Mouse (Mus musculus): ENCODE results near the gene Mrnip.

Mrnip gene

DNA sequence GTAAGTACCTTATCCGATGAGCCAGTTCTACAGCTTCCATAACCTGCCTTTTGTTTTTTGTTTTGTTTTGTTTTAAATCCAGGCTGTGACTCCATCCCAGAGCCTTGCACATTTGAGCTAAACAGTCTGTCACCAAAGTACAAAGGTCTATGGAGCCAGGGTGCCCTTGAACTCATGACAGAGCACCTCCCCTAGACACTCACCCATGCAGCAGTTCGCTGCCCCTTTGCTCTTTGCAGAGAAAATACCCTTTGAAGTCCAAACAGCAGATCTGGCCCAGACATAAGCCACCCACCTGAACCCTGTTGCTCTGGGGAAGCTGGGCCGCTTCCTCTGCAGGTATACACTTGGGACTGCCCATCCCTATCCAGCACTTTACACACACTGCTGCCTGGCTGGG lies 27.3 kb downstream of the Mrnip start:
- CTCF ChIA-PET: interaction anchor here (0.6 kb wide), 1 partner anchor 170 kb away, joined by 9 read pairs; no protein-coding TSS in a partner anchor

DNA sequence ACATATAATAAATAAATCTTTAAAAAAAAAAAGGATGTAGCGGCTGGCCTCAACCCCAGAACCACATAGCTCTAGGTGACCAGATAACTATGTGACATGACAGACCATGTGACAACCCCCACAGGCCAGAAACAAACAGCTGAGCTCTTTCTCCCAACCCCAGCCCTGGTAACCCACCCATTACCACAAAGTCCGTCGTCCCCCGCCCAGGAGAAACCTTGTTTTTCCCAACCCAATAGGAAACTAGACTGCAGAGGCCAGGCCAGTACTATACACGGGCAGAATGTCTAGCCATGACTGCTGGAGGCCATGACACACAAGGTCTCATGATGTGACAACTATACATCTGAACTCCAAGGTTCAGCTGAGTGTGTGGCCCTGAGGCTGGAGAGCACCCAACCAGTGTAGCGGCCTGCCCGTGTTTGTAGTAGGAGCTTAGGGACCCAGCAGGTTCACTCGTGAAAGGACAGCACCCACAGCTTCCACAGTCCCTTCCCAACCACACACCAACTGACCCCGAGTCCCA lies 29.1 kb downstream of the Mrnip start:
- CTCF ChIA-PET: interaction anchor here (0.6 kb wide), 1 partner anchor 379 kb away, joined by 7 read pairs; no protein-coding TSS in a partner anchor

DNA sequence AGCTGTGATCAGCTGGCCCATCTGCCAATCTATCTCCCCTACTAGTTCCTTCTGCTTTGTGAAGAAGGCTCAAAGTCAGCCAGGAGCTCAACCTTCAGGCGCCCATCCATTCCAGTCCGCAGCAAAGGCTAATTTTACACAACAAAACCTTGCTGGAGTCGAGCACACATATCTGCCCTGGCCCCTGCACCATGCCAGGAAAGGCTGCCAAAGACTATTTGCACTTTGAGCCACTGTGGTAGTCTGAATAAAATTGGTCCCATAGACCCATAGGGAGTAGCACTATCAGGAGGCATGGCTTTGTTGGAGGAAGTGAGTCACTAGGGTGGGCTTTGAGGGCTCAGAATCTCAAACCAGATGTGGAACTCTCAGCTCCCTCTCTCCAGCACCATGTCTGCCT lies 31.2 kb downstream of the Mrnip start:
- CTCF ChIA-PET: no interaction called here

DNA sequence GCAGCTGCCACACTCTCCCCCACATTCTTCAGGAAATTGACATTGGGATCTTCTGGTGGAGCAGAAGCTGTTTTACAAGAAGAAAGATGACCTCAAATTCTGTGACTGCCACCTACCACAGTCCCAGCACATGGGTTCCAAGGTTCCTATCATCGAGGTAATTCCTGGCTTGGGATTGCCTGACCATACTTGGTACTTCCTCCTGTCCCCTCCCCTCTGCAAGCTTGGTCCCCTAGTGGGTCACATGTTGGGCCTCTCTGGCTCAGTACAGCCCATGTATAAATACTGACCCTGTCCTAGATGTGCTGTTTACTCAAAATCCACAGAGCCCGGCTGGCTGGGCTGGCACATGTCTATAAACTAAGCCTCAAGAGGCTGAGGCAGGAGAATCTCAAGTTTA lies 31.8 kb downstream of the Mrnip start:
- CTCF ChIA-PET: interaction anchor here (1.2 kb wide), 1 partner anchor 11 kb away, joined by 3 read pairs; no protein-coding TSS in a partner anchor

DNA sequence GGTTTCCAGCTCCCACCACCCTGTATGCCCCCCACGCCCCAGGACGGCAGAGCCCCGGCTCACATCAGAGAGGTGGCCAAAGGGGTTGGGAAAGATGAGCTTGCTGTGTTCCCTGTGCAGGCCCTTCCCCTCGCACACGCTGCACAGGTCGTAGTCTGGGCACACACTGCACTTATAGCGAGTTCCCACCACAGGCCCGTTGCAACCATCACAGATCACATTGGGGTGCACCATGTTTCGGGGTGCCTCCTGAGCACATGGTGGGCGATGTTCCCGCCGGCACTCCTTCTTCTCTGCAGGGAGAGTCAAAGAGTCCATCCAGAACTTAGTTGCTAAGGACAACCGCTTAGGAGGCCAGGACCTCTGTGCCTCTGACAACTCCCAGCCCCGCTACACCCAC lies 33.1 kb downstream of the Mrnip start:
- CTCF ChIA-PET: no interaction called here

DNA sequence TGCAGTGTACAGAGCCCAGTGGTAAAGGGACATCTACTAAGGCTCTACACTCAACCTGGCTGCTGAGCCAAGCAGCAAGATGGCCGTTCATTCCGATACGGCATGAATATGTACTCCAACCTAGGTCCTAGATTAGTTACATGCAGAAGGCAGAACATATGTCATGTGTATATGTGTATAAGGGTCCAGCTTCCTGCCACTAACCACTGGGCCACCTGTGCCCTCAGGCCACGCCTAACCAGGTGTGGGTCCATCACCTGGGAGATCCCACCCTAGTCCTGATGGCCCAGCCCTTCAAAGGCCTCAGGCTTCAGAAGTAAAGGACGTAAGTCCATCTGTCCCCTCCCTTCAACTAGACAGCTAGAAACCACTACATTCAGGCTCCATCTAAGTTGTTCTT lies 33.8 kb downstream of the Mrnip start:
- CTCF ChIA-PET: no interaction called here

GRCm38 (mm10) chr11:50210101-50210504 lies 35.9 kb downstream of the Mrnip start:
- CTCF ChIA-PET: no interaction called here

GRCm38 (mm10) chr11:50210505-50211151 lies 36.4 kb downstream of the Mrnip start, which contains the start of the genes Sqstm1 and Mgat4b:
TSS of gene Sqstm1 (minus strand) at chr11:50210827.
TSS of gene Mgat4b (plus strand) at chr11:50210890.
- CTCF ChIA-PET: no interaction called here

DNA sequence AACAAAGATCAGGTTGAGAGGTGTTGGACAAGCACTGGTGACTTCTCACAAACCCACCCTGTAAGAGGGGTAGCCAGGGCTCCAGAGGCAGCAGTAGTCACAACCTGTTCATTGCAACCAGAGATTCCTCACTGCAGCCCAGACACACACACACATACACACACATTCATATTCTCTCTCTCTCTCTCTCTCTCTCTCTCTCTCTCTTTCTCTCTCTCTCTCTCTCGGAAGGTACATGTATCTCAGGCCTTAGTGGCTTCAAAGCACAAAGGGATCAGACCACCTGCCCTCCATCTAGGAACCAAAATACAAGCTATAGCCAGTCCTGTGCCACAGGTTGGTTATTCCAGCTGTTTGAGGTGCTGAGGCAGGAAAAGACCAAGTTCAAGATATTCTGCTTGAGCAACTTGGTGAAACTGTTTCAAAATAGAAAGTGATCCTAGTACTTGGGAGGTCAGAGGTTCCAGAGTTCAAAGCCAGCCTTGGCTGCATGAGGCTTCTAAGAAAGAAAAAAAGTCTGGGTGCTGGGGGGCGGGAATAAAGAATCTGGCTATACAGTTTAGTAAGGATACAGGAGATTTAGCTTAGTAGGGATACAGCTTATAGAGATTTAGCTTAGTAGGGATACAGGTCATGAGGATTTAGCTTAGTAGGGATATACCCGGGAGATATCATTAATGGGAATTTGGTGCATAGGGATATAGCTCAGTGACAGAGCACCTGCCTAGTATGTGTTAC lies 37.2 kb downstream of the Mrnip start:
- CTCF ChIA-PET: interaction anchor here (0.7 to 1.0 kb wide), 3 partner anchors 19 to 969 kb away, joined by 3 to 10 read pairs (median 9); no protein-coding TSS in a partner anchor

GRCm38 (mm10) chr11:50212060-50212739 lies 38.0 kb downstream of the Mrnip start:
- CTCF ChIA-PET: interaction anchor here (0.6 to 1.0 kb wide), 4 partner anchors 19 to 970 kb away, joined by 3 to 10 read pairs (median 10); no protein-coding TSS in a partner anchor

DNA sequence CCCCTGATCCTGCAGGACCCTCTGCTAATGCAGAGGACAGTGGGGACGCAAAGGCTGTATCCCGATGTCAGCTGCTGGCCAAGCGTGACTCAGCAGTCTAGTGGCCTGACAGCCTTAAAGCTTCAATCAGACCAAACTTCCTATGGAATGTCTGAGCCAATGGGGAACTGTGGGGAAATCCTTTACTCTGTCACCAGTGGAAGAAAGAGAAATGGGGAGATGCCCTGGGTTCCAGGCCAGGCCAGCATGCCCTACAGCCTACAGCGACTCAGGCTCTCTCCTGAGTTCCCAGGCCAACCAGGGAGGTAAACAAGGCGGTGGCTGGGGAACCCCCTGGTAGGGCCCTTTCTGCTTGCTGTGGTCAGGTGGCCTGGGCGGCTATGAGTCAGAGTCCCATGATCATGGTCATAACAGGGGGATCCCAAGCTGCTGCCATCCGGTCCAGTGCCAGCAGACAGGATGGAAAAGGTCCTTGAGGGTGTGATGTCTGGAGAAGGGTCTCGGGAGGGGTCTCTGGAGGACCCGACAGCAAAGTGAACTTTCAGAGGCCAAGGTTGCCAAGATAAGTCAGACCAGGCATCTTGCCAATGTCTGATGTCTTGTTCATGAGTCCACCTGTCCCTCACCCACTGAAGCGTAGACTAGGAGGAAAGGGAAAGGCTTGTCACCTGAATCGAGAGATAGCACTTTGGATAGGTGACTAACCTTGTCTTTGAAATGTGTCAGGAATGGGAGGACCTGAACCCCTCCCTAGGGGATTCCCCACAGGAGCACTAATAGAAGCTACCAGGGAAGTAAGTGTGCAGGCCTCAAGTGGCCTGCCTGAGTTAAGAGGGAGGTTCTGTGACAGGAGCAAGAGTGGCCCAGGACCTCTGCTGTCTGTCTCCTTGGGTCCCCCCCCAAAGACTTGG lies 38.9 kb downstream of the Mrnip start:
- CTCF ChIA-PET: interaction anchor here (0.5 to 0.6 kb wide), 2 partner anchors 195 to 519 kb away, joined by 8 to 10 read pairs; no protein-coding TSS in a partner anchor

- CTCF ChIA-PET: no interaction called here
These were observed 40.4 kb downstream of the Mrnip start for GRCm38 (mm10) chr11:50214631-50215030.

- CTCF ChIA-PET: no interaction called here
These were observed 41.4 kb downstream of the Mrnip start for GRCm38 (mm10) chr11:50215633-50216032.

DNA sequence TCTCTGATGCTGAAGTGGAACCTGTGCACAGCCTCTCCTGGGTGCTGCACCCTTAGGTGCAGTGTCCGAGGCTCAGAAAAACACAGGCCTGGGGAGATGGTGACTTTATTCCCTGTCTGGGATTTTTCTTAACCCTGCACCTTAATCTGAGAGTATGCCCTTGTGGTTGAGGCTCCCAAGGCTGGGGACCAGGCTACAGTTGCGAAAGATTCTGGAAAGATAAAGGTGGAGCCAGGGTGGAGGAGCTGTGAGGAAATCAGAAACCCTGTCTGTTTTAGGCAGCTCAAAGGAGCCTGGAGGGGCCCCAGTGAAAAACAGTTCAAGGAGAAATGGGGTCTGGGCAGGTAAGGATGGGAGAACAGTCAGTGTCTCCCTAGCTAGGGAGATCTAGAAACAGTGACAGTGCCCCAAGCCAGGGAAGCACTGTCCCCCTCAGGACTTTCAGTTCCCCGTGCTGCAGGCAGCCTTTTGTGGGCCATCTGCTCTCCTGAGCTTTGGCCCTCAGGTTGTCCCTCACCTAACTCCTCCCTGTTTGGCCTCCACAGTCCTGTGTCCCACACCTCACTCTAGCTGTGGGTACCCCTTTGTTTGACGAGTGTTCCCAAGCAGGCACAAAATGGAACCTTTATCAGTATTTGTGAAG lies 42.6 kb downstream of the Mrnip start:
- CTCF ChIA-PET: interaction anchor here (0.6 to 1.0 kb wide), 3 partner anchors 11 to 383 kb away, joined by 3 to 12 read pairs (median 3); no protein-coding TSS in a partner anchor

DNA sequence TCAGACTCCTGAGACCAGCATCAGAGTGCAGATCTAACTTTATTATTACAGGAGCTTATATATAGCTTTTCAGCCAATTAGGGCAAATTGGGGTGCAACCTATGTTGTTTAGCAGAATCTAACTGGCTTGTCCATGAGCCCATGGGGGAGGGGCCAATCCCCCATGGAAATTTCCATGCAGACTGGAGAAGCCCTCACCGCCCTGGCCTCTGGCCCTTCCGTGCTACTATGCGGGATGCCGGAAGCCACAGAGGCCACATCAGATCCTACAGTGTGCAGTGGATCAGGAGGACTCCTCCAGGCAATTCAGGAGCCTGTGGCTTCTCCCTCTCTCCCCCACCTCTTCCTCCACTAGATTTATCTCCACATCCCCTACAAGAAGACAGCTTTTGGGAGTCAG lies 43.6 kb downstream of the Mrnip start:
- CTCF ChIA-PET: no interaction called here

DNA sequence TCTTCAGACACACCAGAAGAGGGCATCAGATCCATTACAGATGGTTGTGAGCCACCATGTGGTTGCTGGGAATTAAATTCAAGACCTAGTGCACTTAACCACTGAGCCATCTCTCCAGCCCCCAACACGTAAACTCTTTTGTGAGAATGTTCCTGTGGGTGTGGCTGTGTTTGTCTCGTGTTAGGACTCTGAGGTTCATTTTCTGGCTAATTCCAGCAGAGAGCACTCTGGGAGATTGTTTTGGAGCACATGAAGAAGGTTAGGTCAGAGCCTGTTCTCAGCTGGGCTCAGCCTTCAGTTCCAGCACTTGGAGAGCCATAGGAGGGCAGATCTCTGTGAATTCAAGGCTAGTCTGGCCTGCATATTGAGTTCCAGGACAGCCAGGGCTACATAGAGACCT lies 45.6 kb downstream of the Mrnip start:
- CTCF ChIA-PET: interaction anchor here (1.0 kb wide), 1 partner anchor 12 kb away, joined by 3 read pairs; no protein-coding TSS in a partner anchor

- CTCF ChIA-PET: no interaction called here
These were observed 48.5 kb downstream of the Mrnip start for GRCm38 (mm10) chr11:50222559-50223276.

DNA sequence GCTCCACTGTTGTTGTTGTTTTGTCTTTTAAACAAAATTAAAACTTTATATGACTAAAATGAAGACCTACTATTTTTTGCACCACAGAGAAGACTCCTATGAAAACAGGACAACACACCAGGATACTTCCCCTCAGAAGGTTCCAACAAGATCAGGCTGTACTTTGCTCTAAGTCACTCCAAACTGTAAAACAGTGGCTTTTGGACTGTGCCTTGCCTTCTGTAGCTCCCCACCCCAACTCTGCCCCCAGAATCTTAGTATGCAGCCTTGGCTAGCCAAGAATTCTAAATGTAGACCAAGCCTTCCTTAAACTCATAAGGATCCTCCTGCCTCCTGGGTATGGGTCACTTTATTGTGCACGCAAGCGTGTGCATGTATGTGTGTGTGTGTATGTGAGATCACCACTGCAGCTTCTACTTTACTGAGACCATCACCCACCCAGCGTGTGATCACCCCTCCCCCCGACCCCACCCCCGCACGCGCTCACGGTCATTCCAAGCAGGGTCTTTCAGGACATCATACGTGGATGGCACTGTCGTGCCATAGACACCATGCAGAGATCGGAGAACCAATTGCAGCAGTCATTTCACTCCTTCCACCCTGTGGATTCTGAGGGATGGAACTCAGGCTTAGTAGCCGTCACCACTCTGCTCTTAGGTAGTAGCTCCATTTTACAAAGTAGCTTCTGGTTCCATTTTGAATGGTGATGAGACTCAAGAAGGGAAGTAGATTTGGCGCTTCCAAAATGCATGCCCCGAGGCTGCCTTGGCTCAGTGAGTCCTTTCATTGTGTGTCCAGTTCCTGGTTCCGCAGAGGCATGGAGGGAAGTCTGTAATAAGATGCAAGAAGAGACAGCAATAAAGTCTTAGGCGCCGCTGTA lies 49.8 kb downstream of the Mrnip start:
- CTCF ChIA-PET: interaction anchor here (0.7 kb wide), 1 partner anchor 46 kb away, joined by 5 read pairs; no protein-coding TSS in a partner anchor

Data from spleen, embryonic (tissue).